Mouse (Mus musculus) left cerebral cortex, adult 8-10 months (tissue): ENCODE measurements around the gene Mlxipl. TPM values are rescaled to one million over a fixed set of nuclear protein-coding genes. Genes with fewer than 3 reads are reported as not detected.
A peak's percentile ranks its signal among the peaks of the same experiment; 100 is the strongest.

Experiments
- DNase-seq, 2 experiments: peaks; one replicate each; pipeline ENCODE4 v3.0.0; 2022; ENCODE audit warnings: low spot score in 2 of 2
- total RNA-seq, 4 experiments: library from RNA; stranded (reverse); gene quantifications; 2 replicates each; pipeline ENCODE4 v1.2.4; 2022

Mlxipl gene
- total RNA-seq, 4 experiments from 2014 or later: 4.8 to 11.3 (median 7.4) TPM

DNA sequence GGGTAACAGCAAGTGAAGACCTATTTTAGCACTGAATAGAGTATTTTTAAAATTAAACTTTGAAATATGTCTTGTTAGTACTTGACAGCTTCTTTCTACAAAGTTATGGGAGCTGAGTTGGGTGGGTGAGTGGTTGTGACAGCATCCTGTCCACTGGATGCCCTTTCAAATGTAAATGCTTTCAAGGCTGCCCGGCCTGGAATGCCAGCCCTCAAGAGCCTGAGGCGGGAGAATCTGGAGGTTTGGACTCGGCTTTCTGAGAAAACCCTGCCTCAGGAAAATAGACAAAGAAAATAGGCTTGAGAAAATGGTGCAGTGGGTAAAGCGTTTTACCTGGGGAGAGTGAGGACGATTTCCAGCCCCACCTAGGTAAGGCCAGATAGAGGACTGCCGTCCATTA lies 92.1 kb downstream of the Mlxipl start:
- no peak for DNase-seq

DNA sequence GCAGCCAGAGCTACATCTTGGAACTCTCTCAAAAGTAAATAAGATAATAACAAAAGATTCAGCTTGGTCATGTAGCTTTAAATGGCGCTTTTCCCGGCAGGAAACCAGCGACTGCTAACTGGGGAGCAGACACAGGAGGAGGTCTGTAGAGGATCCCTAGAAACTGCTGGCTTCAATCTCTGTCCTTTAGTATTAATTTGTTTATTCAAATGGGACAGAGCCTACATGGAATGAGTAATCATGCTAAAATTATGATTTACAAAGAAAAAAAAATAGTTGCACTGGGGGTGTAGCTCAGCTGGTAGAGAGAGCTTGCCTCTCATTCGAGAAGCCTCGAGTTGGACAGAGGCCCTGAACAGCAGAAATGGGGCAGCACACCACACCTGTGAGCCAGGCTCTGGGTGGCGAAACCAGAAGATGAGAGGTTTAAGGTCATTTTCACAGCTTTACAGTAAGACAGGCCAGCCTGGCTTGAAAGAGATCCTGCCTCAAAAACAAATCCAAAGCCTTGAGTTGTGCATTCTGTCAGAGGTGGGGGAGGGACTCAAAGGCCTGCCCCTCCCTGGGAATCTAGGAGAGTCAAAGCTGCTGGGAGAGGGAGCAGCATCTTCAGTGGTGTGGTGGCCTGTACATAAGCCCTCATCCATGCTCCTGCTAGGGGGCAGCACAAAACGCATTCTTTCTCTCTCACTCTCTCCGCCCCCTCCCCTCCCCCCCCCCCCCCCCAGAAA lies 93.6 kb downstream of the Mlxipl start:
- peak in 1 of 2 experiments; percentile 65 for DNase-seq

DNA sequence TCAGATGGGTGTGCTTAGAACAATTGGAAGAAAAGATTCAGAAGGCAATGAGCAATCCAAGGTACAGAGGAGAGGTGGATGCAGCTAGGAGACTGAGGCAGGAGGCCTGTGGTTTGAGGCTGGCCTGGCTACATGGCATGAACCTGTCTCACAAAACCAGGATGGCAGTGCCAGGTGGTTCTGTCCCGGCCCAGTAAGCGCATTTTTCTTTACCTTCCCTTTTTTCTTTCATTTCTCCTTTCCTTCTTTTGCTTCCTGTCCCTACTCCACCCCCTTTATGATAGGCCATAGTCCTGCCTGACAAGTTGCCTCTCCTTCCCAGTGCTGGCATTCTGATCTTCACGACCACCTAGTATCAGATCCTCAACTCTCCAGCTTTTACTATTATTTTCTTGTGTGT lies 95.3 kb downstream of the Mlxipl start:
- no peak for DNase-seq

DNA sequence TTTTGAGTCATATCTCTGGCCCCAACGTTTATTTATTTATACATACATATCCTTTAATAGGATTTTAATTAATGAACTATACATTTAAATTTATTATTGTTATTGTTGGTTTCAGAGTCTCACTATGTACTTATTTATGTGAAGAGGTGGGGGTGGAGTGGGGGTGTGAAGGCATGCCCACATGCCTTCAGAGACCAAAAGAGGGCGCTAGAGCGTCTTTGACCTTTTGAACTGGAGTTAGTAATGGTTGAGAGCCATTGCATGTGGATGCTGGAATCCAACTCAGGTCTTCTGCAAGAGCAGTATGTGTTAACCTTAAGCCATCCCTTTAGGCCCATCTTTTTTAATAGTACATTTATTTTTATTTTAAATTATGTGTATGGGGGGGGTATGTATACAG lies 95.9 kb downstream of the Mlxipl start:
- no peak for DNase-seq

GRCm38 (mm10) chr5:135186231-135186620 lies 96.5 kb downstream of the Mlxipl start:
- DNase-seq: no peak

DNA sequence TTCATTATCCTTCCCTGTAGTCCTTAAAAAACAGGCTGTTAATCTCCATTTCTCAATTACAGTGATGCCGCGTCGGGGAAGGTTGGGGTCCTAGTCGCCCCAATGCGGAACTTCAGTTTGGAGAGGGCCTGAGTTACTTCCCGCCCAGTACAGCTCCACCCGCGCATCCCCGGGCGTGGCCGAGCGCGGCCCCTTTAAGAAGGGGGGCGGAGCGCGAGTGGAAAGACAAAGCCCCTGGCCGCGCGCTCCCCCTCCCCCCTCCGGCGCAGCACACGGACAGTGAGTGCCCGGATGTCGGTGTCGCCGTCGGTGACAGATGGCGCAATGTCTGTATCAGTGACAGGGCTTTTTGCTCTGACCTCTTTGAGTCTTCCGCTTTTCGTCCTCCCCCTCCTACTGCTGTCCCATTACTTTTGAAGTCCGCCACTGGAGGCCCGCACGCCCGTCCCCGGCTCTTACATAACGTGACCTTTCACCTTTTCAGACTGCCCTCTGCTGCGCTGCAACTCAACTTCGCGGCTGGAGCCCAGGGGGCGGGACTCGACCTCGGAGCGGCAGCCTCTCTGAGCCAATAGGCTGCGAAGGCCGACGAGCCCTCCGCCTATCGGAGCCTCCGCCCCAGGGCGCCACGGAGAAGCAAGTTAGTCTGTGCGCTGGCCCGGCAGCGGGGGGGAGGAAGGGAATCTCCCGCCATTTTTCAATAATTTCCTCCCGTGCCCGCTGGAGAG lies 97.1 kb downstream of the Mlxipl start, which contains the start of gene Baz1b:
Gene Baz1b (plus strand): TSS at position 644 of the 728 bp plus-strand sequence.
- DNase-seq: peak; percentile 94 to 99

DNA sequence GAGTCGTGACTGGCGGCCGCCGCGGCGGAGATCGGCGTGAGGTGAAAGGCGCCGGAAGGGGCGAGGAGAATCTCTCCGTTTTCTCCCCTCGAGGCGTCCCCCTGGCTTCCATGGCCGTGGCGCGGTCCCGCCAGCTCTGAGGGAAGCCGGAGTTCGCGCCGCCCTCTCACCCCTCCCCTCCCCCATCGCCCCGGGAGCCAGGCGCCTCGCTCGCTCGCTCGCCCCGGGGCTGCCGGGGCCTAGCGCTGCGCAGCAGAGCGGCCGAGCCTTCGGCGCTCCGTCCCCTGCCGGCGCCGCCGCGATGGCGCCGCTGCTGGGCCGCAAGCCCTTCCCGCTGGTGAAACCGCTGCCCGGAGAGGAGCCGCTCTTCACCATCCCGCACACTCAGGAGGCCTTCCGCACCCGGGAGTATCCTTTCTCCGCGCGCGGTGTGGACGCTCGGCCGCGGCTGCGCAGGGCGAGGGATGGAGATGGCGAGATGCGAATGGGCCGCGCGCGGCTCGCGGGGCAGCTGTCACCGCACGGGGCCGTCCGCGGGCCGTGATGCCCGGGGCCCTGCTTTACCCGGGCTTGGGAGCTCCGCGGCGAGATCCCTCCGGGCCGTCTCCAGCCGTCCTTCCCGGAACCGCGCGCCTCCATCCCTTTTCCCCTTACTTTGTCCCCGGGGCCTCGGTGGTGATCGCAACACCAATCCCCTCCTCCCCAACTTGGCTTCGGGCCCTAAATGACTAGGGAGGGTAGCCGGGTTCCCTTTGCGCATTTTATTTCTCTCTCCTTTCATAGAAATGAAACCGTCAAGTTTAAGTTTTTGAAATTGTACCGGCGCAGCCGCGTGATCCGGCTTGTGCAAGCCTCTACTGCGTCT lies 97.9 kb downstream of the Mlxipl start:
- DNase-seq: no peak

Other genes with a start within 250 kb of the Mlxipl start
- not detected for gene Tmem270, start 183.2 kb upstream of the Mlxipl start, total RNA-seq
- not detected for gene Cldn13, start 174.4 kb upstream of the Mlxipl start, total RNA-seq
- 10 to 100 TPM in 3 of 4 experiments, 1 to 10 TPM in 1; 9.7 to 11.5 (median 11.1) TPM for gene Mettl27, start 157.5 kb upstream of the Mlxipl start, total RNA-seq
- not detected for gene Cldn4, start 143.0 kb upstream of the Mlxipl start, total RNA-seq
- under 1 TPM in 2 of 4 experiments, not detected in 2; 0.50 to 0.93 TPM for gene Cldn3, start 103.7 kb upstream of the Mlxipl start, total RNA-seq
- 10 to 100 TPM; 35.2 to 39.9 (median 36.7) TPM for gene Abhd11, start 80.7 kb upstream of the Mlxipl start, total RNA-seq
- gene Stx1a, start 66.4 kb upstream of the Mlxipl start, total RNA-seq: 100 to 1,000 TPM; 239 to 271 (median 248) TPM
- gene Dnajc30, start 25.7 kb upstream of the Mlxipl start, total RNA-seq: 10 to 100 TPM; 40.1 to 43.0 (median 42.0) TPM
- 10 to 100 TPM; 39.2 to 51.0 (median 47.5) TPM for gene Bud23, start 24.9 kb upstream of the Mlxipl start, total RNA-seq
- gene Vps37d, start 11.6 kb upstream of the Mlxipl start, total RNA-seq: 10 to 100 TPM; 29.0 to 31.4 (median 29.7) TPM
- gene Tbl2, start 59.8 kb downstream of the Mlxipl start, total RNA-seq: 10 to 100 TPM; 22.9 to 28.7 (median 27.5) TPM
- gene Bcl7b, start 78.4 kb downstream of the Mlxipl start, total RNA-seq: 10 to 100 TPM; 51.9 to 65.5 (median 57.1) TPM
- 10 to 100 TPM; 69.3 to 77.7 (median 73.6) TPM for gene Baz1b, start 97.4 kb downstream of the Mlxipl start, total RNA-seq
- gene Fzd9, start 161.3 kb downstream of the Mlxipl start, total RNA-seq: 1 to 10 TPM; 4.3 to 6.5 (median 5.4) TPM